Mouse (Mus musculus): ENCODE results near the gene Evx1. TPM values are rescaled to one million over a fixed set of nuclear protein-coding genes. Genes with fewer than 3 reads are reported as not detected.

The Evx1 gene
- polyA plus RNA-seq, 1 experiment = not detected

DNA sequence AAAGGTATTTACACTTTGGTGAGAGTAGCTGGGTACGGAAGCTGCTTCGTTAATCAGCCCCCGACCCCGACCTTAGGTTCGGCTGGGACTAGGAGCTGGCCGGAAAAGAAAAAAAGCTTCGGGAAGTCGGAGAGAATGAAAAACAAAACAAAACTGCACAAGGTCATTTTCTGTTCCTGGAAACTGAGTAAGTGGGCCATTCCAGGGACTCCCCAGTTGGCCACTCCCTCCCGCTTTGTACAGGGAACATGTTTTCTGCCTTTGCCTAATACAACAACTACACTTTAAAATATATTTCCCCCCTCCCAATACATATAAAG, 46.7 kb upstream of the Evx1 start:
- Histone ChIP-seq H3K79me2 (ENCODE audit: control insufficient read depth, insufficient read depth) (no peaks in the 10 kb centered on the region), H3K27me3 (ENCODE audit: control insufficient read depth, insufficient read depth, insufficient read length) (peaks cover 24% of the 10 kb centered on the region), H3K4me3 (no peak overlapping the region), H3ac (ENCODE audit: control insufficient read depth, insufficient read length) (no peak overlapping the region), H3K36me3 (ENCODE audit: control insufficient read depth, insufficient read depth) (no peaks in the 10 kb centered on the region), H3K4me2 (ENCODE audit: low read depth) (no peak overlapping the region)
- no peak for TF ChIP-seq TCF12 (IDR thresholded peaks at IDR 0.05; ENCODE audit: insufficient read depth, poor library complexity, severe bottlenecking)

DNA sequence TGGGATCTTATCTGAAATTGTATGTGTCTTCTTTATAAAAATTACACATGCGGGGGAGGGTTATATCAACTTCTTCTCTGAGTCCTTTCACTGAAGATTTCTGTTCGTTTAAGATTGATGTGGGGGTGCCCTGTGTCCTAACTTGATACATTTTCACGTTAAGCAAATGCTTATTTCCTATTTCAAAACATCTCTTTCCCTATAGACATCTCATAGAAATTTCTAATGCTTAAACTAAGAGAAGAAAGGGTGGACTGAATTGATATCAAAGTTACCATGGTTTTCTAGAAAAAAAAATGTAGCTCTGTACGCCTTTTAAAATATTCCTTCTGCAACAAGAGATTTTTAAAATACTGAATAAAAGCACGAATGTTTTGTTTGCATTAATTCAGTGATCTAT, 46.1 kb upstream of the Evx1 start:
- H3K4me2 ChIP-seq (ENCODE audit: low read depth) = no peak overlapping the region
- peaks cover 24% of the 10 kb centered on the region for H3K27me3 ChIP-seq (ENCODE audit: control insufficient read depth, insufficient read depth, insufficient read length)
- no peaks in the 10 kb centered on the region for H3K79me2 ChIP-seq (ENCODE audit: control insufficient read depth, insufficient read depth)
- H3K36me3 ChIP-seq (ENCODE audit: control insufficient read depth, insufficient read depth) = no peaks in the 10 kb centered on the region
- H3ac ChIP-seq (ENCODE audit: control insufficient read depth, insufficient read length) = no peak overlapping the region
- no peak overlapping the region for H3K4me3 ChIP-seq
- TF ChIP-seq MYOG (IDR thresholded peaks at IDR 0.05; ENCODE audit: control insufficient read depth in 1 of 3, insufficient read depth in 1 of 3, insufficient read length in 2 of 3, low read depth in 2 of 3) (no peak), USF1 (IDR thresholded peaks at IDR 0.05; ENCODE audit: low read depth) (no peak), SRF (IDR thresholded peaks at IDR 0.05; ENCODE audit: control insufficient read depth, insufficient read length, low read depth) (no peak), MAX (IDR thresholded peaks at IDR 0.05; ENCODE audit: low read depth) (no peak), TCF12 (IDR thresholded peaks at IDR 0.05; ENCODE audit: insufficient read depth, poor library complexity, severe bottlenecking) (no peak), POLR2A (IDR thresholded peaks at IDR 0.05; ENCODE audit: insufficient read length, low read depth) (no peak), E2F4 (IDR thresholded peaks at IDR 0.05; ENCODE audit: insufficient read depth) (no peak), CEBPB (IDR thresholded peaks at IDR 0.05; ENCODE audit: insufficient read depth, poor library complexity, severe bottlenecking) (no peak), MYOD1 (IDR thresholded peaks at IDR 0.05; ENCODE audit: control insufficient read depth in 1 of 3, insufficient read length in 2 of 3, low read depth in 2 of 3) (no peak), POLR2AphosphoS2 (IDR thresholded peaks at IDR 0.05; ENCODE audit: insufficient read length, low read depth) (no peak)

DNA sequence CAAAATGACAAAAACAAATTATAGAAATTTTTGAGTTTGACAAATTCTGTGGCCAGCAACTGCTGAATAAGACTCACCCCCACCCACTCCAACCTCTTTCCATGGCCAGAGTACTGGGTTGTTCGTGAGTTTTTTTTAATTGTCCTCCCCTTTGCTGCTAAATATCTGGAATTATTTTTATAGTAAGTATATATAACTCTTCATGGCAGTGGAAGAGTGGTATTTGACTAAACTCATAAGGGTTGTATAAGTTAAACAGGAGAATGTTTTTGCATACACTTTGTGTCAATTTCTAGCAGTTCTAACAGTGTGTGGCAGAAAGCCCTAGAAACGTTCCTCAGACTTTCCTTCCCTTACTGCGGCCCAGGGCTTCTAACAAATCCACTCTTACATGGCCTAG, 45.6 kb upstream of the Evx1 start:
- no peak overlapping the region for H3K4me3 ChIP-seq
- TF ChIP-seq USF1 (IDR thresholded peaks at IDR 0.05; ENCODE audit: low read depth) (no peak), MYOG (IDR thresholded peaks at IDR 0.05; ENCODE audit: control insufficient read depth in 1 of 3, insufficient read depth in 1 of 3, insufficient read length in 2 of 3, low read depth in 2 of 3) (no peak), MAX (IDR thresholded peaks at IDR 0.05; ENCODE audit: low read depth) (no peak), CEBPB (IDR thresholded peaks at IDR 0.05; ENCODE audit: insufficient read depth, poor library complexity, severe bottlenecking) (no peak), MYOD1 (IDR thresholded peaks at IDR 0.05; ENCODE audit: control insufficient read depth in 1 of 3, insufficient read length in 2 of 3, low read depth in 2 of 3) (no peak), SRF (IDR thresholded peaks at IDR 0.05; ENCODE audit: control insufficient read depth, insufficient read length, low read depth) (no peak), TCF12 (IDR thresholded peaks at IDR 0.05; ENCODE audit: insufficient read depth, poor library complexity, severe bottlenecking) (no peak)
- no peak overlapping the region for H3ac ChIP-seq (ENCODE audit: control insufficient read depth, insufficient read length)
- H3K4me2 ChIP-seq (ENCODE audit: low read depth) = no peak overlapping the region
- H3K79me2 ChIP-seq (ENCODE audit: control insufficient read depth, insufficient read depth) = no peaks in the 10 kb centered on the region
- H3K36me3 ChIP-seq (ENCODE audit: control insufficient read depth, insufficient read depth) = no peaks in the 10 kb centered on the region
- H3K27me3 ChIP-seq (ENCODE audit: control insufficient read depth, insufficient read depth, insufficient read length) = peaks cover 24% of the 10 kb centered on the region

DNA sequence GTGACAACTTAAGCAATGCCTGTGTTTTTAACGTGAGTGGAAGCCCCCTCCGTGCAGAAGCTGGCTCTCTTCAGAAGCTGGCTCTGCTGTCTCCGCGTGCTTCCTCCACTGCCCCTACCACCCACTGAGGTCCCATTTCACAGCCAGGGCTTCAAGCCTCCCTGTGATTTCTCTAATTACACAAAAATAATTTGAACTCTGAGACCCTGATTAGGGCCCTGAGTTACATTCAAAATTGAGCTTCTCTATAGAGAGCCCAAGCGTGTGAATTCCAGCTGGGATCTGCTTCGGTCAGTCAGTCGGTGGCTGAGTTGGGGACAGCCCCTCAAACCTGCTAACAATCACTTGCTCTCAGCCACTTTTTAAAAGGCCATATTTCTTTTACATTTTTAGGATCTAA, 45.0 kb upstream of the Evx1 start:
- H3K4me2 ChIP-seq (ENCODE audit: low read depth) = no peak overlapping the region
- H3K79me2 ChIP-seq (ENCODE audit: control insufficient read depth, insufficient read depth) = no peaks in the 10 kb centered on the region
- TF ChIP-seq POLR2AphosphoS2 (IDR thresholded peaks at IDR 0.05; ENCODE audit: insufficient read length, low read depth) = no peak
- no peak for TF ChIP-seq CEBPB (IDR thresholded peaks at IDR 0.05; ENCODE audit: insufficient read depth, poor library complexity, severe bottlenecking)
- TF ChIP-seq MAX (IDR thresholded peaks at IDR 0.05; ENCODE audit: low read depth) = no peak
- TF ChIP-seq TCF3 (IDR thresholded peaks at IDR 0.05; ENCODE audit: insufficient read length, low read depth) = no peak
- no peak for TF ChIP-seq MYOG (IDR thresholded peaks at IDR 0.05; ENCODE audit: control insufficient read depth in 1 of 3, insufficient read depth in 1 of 3, insufficient read length in 2 of 3, low read depth in 2 of 3)
- TF ChIP-seq TCF12 (IDR thresholded peaks at IDR 0.05; ENCODE audit: insufficient read depth, poor library complexity, severe bottlenecking) = no peak
- TF ChIP-seq MYOD1 (IDR thresholded peaks at IDR 0.05; ENCODE audit: control insufficient read depth in 1 of 3, insufficient read length in 2 of 3, low read depth in 2 of 3) = no peak
- TF ChIP-seq USF1 (IDR thresholded peaks at IDR 0.05; ENCODE audit: low read depth) = no peak
- no peak for TF ChIP-seq POLR2A (IDR thresholded peaks at IDR 0.05; ENCODE audit: insufficient read length, low read depth)
- TF ChIP-seq SRF (IDR thresholded peaks at IDR 0.05; ENCODE audit: control insufficient read depth, insufficient read length, low read depth) = no peak
- TF ChIP-seq REST (IDR thresholded peaks at IDR 0.05; ENCODE audit: insufficient read depth, insufficient read length) = no peak
- TF ChIP-seq E2F4 (IDR thresholded peaks at IDR 0.05; ENCODE audit: insufficient read depth) = no peak
- peaks cover 19% of the 10 kb centered on the region for H3K27me3 ChIP-seq (ENCODE audit: control insufficient read depth, insufficient read depth, insufficient read length)
- no peak overlapping the region for H3K4me3 ChIP-seq
- no peaks in the 10 kb centered on the region for H3K36me3 ChIP-seq (ENCODE audit: control insufficient read depth, insufficient read depth)
- H3ac ChIP-seq (ENCODE audit: control insufficient read depth, insufficient read length) = no peak overlapping the region

DNA sequence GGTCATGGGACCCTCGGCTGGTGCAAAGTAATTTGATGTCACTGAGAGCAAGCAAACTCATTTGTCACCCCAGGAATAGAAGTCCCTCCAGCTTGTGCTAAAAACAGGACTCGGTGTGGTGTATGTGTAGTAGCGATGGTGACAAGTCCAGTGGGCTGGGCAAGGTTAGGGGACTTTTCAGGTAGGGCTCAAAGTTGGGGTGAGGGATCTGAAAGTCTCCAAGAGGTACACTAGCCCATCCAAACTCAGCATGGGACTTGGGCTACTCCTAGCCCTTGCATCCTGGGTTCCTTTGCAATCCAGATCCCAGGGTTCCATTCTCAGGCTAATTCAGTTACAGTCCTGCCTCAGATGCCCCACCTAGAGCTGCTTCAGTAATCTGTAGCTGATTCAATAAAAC, 44.5 kb upstream of the Evx1 start:
- no peak overlapping the region for H3ac ChIP-seq (ENCODE audit: control insufficient read depth, insufficient read length)
- H3K4me2 ChIP-seq (ENCODE audit: low read depth) = no peak overlapping the region
- H3K79me2 ChIP-seq (ENCODE audit: control insufficient read depth, insufficient read depth) = no peaks in the 10 kb centered on the region
- TF ChIP-seq POLR2A (IDR thresholded peaks at IDR 0.05; ENCODE audit: insufficient read length, low read depth) = no peak
- TF ChIP-seq MYOG (IDR thresholded peaks at IDR 0.05; ENCODE audit: control insufficient read depth in 1 of 3, insufficient read depth in 1 of 3, insufficient read length in 2 of 3, low read depth in 2 of 3) = no peak
- no peak for TF ChIP-seq SRF (IDR thresholded peaks at IDR 0.05; ENCODE audit: control insufficient read depth, insufficient read length, low read depth)
- no peak for TF ChIP-seq POLR2AphosphoS2 (IDR thresholded peaks at IDR 0.05; ENCODE audit: insufficient read length, low read depth)
- H3K36me3 ChIP-seq (ENCODE audit: control insufficient read depth, insufficient read depth) = no peaks in the 10 kb centered on the region
- H3K27me3 ChIP-seq (ENCODE audit: control insufficient read depth, insufficient read depth, insufficient read length) = peaks cover 19% of the 10 kb centered on the region
- H3K4me3 ChIP-seq = no peak overlapping the region
